Mouse (Mus musculus) thymus, adult 2 months (tissue): ENCODE data around the gene Pou2f2.

Source experiments
- CTCF ChIP-seq: fragments of 200-500 bp; IDR thresholded peaks from 2 replicates; pipeline ENCODE4 v1.5.1; 2012; ENCODE audit warnings: mild to moderate bottlenecking, control low read depth, low read length, moderate library complexity, borderline replicate concordance; ENCODE audit not compliant: control insufficient read depth, poor library complexity, insufficient read depth; ENCODE audit errors: extremely low read depth
- POLR2A ChIP-seq: fragments of 200-500 bp; IDR thresholded peaks from 2 replicates; pipeline ENCODE4 v1.6.1; 2012; ENCODE audit warnings: mild to moderate bottlenecking, low read length, control low read depth, moderate library complexity; ENCODE audit not compliant: control insufficient read depth, poor library complexity, insufficient read depth; ENCODE audit errors: extremely low read depth

DNA sequence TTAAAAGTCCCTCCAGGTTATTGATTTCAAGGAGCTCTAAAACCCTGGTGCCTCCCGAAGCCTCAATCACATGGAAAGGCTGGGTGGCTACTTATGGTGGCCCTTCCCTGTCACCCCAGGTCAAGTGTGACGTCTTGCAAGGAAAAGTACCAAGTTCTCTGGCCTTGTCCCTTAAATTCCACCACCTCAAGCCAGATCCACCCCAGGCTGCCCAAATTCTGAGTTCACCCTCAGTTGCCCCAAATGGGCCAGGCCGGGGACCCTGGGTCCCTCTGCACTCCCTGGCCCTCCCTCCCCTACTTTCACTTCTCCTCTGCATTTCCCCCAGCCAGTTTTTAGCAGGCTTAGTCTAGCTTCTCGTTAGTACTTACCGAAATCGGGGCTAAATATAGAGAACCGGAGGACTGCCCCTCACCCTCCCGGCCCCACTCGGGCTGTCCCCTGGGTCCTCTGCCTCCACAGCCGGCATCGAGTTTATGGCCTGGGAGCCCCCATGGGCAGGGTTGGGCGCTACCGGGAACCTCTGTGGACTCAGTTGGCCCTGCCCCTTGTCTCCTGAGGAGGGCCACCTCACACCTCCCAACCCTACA is 50.0 kb downstream of the Pou2f2 start:
- TF ChIP-seq CTCF (no peak), POLR2A (no peak)
